Mouse (Mus musculus): ENCODE data around the gene Dnm3.

Dnm3 gene

DNA sequence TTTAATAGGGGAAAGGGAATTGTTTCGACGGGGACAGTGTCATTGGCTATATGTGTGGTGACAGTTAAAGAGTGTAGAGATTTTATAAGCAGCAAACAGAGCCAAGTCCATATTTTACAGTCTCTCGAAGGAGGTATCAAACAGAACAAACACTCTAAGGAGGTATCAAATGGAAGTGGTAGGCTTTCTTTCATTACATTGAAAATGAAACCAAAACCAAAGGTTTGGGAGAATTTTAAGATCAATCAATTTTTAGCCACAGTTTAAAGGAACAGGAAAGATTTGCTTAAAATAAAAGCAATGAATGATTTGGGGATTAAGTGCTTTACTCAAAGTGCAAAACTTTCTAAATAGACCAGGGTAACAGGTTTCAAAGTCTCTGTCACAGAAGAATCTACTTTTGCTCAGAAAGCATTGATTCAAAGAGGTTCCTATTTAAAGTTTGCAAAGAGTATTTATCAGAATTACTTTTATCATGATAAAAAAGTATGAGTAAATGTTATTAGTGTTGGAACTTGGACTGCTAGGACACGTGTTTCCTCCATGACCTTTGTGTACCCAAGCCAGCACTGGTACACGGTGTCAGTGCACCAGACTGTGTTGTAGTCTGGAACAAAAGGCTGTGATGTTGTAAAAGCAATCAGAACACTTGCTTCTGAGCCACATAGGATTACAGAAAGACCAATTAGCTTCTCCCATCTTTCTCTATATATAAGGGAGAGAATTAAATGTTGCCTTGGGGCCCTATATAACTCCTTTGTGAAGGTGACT, 526.6 kb downstream of the Dnm3 start:
- WGBS, result 71% methylated on average over 5 of the region's 5 CpGs

DNA sequence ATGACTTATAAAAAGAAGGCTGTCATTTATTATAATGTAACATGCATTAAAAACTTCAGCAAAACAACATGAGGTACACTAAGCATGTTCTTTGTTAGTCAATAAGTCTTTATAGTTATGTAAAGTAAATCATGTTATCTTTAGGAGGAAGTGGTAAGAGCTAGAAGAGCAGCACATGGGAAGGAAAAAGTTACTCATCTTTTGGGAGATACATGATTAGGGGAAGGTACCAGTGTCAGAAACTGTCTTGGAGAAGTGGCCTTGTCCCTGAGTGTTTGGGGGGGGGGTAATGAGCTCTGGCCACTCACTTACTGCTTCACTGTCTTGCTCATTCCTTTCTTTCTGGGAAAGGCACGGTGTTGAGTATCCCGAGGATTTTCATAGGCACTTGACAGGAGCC, 535.8 kb downstream of the Dnm3 start:
- WGBS, result 78% methylated on average over 2 of the region's 2 CpGs

Measured in cerebral cortex, adult 2 months (tissue).